ENCODE assay signal across 8 mouse cellular contexts in the genomic region with DNA sequence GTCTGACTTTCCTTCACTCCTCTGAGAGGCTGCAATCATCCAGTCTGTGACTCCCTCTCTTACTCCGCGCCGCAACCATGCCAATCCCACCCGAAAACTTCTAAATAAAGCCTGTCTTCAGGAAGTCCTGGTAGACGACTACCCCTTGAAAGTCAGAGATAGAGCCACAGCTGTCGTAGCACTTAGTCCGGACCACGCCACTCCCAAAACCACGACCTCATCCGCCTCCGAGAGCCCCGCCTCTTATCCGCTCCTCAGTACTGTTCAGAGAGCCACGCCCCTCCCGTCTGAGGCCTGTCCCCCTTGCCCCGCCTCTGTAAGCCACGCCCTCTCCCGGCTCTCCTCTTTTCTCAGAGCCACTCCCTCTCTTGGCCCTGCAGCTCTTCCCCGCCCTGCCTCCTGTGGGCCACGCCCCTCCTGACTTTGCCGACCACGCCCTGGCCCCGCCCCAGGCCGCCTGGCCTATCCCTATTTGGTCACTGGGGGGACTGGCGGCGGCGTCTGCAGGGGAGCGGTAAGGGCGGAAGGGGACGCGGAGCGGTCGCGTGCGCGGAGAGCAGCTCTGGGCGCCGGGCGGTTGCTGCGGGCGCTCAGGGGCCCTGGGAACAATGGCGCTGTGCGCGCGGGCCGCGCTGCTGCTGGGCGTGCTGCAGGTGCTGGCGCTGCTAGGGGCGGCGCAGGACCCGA. TPM values are rescaled to one million over a fixed set of nuclear protein-coding genes. Genes with fewer than 3 reads are reported as not detected.
DNase-seq lines count a peak whose midpoint lies in the region; ATAC-seq lines count a peak whose summit lies in the region.

TSS of gene Tmem123 (plus strand) at position 428 of the 687 bp plus-strand sequence.

- H3K27ac ChIP-seq in lung, embryonic 16.5 days (ENCODE audit: low read length) = peak within 1 kb of the TSS; percentile 87

- peak within 1 kb of the TSS; percentile 75 for H3K4me2 ChIP-seq in lung, embryonic 16.5 days (ENCODE audit: low read depth, low read length)

- H3K4me3 ChIP-seq in lung, embryonic 16.5 days (ENCODE audit: low read length) = peak within 1 kb of the TSS; percentile 85

- no peaks in the 10 kb centered on the region for H3K27me3 ChIP-seq in lung, embryonic 16.5 days (ENCODE audit: control insufficient read depth, insufficient read depth, low read depth, low read length)

- no peaks in the 10 kb centered on the region for H3K36me3 ChIP-seq in lung, embryonic 16.5 days (ENCODE audit: control insufficient read depth, insufficient read depth, low read length)

- under 1% methylated on average over 52 of the region's 52 CpGs for whole genome bisulfite sequencing in lung, embryonic 16.5 days

- peak; percentile 96 for DNase-seq in MEL-GATA-1-ER (ENCODE audit: extremely low read depth, low read depth)
- peak; percentile 96 for DNase-seq in cerebellum, adult 8-10 months
- peak; percentile 98 for DNase-seq in forelimb bud, embryonic 11.5 days (ENCODE audit: low read depth, low spot score)
- DNase-seq in layer of hippocampus, adult 9-10 months (ENCODE audit: low spot score) = peak; percentile 93
- DNase-seq in ovary, postnatal 10 days (ENCODE audit: low spot score) = peak; percentile 93
- DNase-seq in thymus, postnatal 10 days (ENCODE audit: low spot score in 2 of 2) = peak; percentile 100

- H3K9ac ChIP-seq in lung, embryonic 16.5 days (ENCODE audit: low read length) = peak within 1 kb of the TSS; percentile 87

- H3K4me1 ChIP-seq in lung, embryonic 16.5 days (replicated peaks; ENCODE audit: control insufficient read depth, insufficient read depth, low read length) = peaks cover 18% of the 10 kb centered on the region

- peak; percentile 89 to 92 for ATAC-seq in hematopoietic stem cell, adult 5-6 weeks (replicated peaks in 1 of 2; ENCODE audit: insufficient read depth in 1 of 2, low FRiP score in 2 of 2, low TSS enrichment in 1 of 2, low read depth in 1 of 2, poor library complexity in 2 of 2, severe bottlenecking in 2 of 2)
- ATAC-seq in lung, embryonic 16.5 days (ENCODE audit: low read depth) = peak; percentile 98

- peaks cover 4% of the 10 kb centered on the region for H3K9me3 ChIP-seq in lung, embryonic 16.5 days (ENCODE audit: control insufficient read depth, low read length)

RNA-seq across cellular contexts. Expression of gene Tmem123, which starts in this region (rescaled TPM):
- 185 and 188 TPM in 2 replicates for total RNA-seq in hematopoietic stem cell, adult 5-6 weeks (2017)
- polyA plus RNA-seq in lung, embryonic 16.5 days (2015; fragmentation: Nextera tagmentation; extraction: Ambion mirVana) = 125 and 136 TPM in 2 replicates

Comparison
In these comparisons a context has a peak if more than half of its experiments do, and no peak if none do; other contexts are left out.
1. Peak in every context shown above with its lines: DNase-seq, ATAC-seq, H3K4me3 ChIP-seq and H3K27ac ChIP-seq.